Mouse (Mus musculus): Measurements from ENCODE around the gene Med15. TPM values are rescaled to one million over a fixed set of nuclear protein-coding genes. Genes with fewer than 3 reads are reported as not detected.

Med15 gene
- total and polyA plus RNA-seq, 2 experiments from 2014 or later, result 18.6 to 40.2 TPM

GRCm38 (mm10) chr16:17722461-17723324 is 10.0 kb downstream of the Med15 start:
- 1% methylated on average over 44 of the region's 44 CpGs for WGBS
- Histone ChIP-seq H3K4me2 (ENCODE audit: low read depth, low read length) (peak overlapping the region; percentile 93), H3K36me3 (replicated peaks; ENCODE audit: control insufficient read depth, insufficient read depth, low read length) (no peaks in the 10 kb centered on the region), H3K4me3 (ENCODE audit: low read depth, low read length) (peak overlapping the region; percentile 78), H3K4me1 (ENCODE audit: control insufficient read depth, insufficient read depth) (peaks cover 25% of the 10 kb centered on the region), H3K9me3 (replicated peaks; ENCODE audit: control insufficient read depth, low read length) (no peaks in the 10 kb centered on the region), H3K27me3 (ENCODE audit: control insufficient read depth, insufficient read depth, low read length) (no peaks in the 10 kb centered on the region), H3K27ac (ENCODE audit: low read depth) (peak overlapping the region; percentile 85), H3K9ac (replicated peaks; ENCODE audit: low read depth, low read length) (peak overlapping the region; percentile 91)
- peak; percentile 91 for ATAC-seq (ENCODE audit: insufficient read depth, low read depth)
- TF ChIP-seq CTCF (IDR thresholded peaks at IDR 0.05; ENCODE audit: low read depth) (peak; percentile 38), EP300 (IDR thresholded peaks at IDR 0.05; ENCODE audit: low read depth) (no peak)
- DNase-seq (ENCODE audit: low spot score), result peak; percentile 95

GRCm38 (mm10) chr16:17721822-17722460 is 10.8 kb downstream of the Med15 start:
- H3K27me3 ChIP-seq (ENCODE audit: control insufficient read depth, insufficient read depth, low read length), result no peaks in the 10 kb centered on the region
- peak; percentile 4; the same call in 1 of the 2 replicates for ATAC-seq (ENCODE audit: insufficient read depth, low read depth)
- H3K4me2 ChIP-seq (ENCODE audit: low read depth, low read length), result peak overlapping the region; percentile 93
- H3K36me3 ChIP-seq (replicated peaks; ENCODE audit: control insufficient read depth, insufficient read depth, low read length), result no peaks in the 10 kb centered on the region
- H3K4me1 ChIP-seq (ENCODE audit: control insufficient read depth, insufficient read depth), result peaks cover 25% of the 10 kb centered on the region
- WGBS, result 2% methylated on average over 10 of the region's 10 CpGs
- no peaks in the 10 kb centered on the region for H3K9me3 ChIP-seq (replicated peaks; ENCODE audit: control insufficient read depth, low read length)
- DNase-seq (ENCODE audit: low spot score), result no peak
- peak overlapping the region; percentile 91 for H3K9ac ChIP-seq (replicated peaks; ENCODE audit: low read depth, low read length)
- peak overlapping the region; percentile 78 for H3K4me3 ChIP-seq (ENCODE audit: low read depth, low read length)
- H3K27ac ChIP-seq (ENCODE audit: low read depth), result peak overlapping the region; percentile 85
- no peak for TF ChIP-seq EP300 (IDR thresholded peaks at IDR 0.05; ENCODE audit: low read depth)
- no peak for TF ChIP-seq CTCF (IDR thresholded peaks at IDR 0.05; ENCODE audit: low read depth)

DNA sequence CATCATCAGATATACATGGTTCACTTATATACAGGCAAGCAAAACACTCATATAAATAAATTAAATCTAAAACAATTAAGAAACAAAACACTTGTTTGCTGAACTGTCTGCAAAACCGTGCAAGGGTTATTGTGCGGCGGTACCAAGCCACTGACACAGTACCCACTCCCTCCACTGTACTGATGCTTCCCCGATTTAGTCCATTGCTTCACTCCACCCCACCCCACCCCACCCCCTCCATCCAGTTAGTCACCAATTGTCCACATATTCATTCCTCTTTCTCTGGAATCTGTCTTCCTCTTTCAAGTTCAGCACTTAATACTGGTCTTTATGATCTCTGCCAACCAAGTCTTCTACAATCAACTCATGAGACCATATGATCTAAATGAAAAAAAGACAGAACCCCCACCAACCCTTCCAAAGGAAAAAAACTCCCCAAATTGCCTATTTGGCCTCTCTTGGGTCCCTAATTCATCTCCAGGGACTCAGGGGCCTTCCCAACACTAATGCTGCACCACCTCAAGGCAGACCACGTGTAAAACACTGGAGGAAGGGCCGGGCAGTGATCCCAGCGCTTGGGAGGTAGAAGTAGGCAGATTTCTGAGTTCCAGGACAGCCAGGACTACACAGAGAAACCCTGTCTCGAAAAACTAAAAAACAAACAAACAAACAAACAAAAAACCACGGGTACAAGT is 11.4 kb downstream of the Med15 start:
- Histone ChIP-seq H3K4me2 (ENCODE audit: low read depth, low read length) (peak overlapping the region; percentile 93), H3K9me3 (replicated peaks; ENCODE audit: control insufficient read depth, low read length) (no peaks in the 10 kb centered on the region), H3K27me3 (ENCODE audit: control insufficient read depth, insufficient read depth, low read length) (no peaks in the 10 kb centered on the region), H3K36me3 (replicated peaks; ENCODE audit: control insufficient read depth, insufficient read depth, low read length) (no peaks in the 10 kb centered on the region), H3K4me3 (ENCODE audit: low read depth, low read length) (peak overlapping the region; percentile 78), H3K4me1 (ENCODE audit: control insufficient read depth, insufficient read depth) (peaks cover 23% of the 10 kb centered on the region), H3K27ac (ENCODE audit: low read depth) (0 out of 2 replicates have a peak overlapping the region, but pooled peaks have one; percentile 85), H3K9ac (replicated peaks; ENCODE audit: low read depth, low read length) (peak overlapping the region; percentile 91; the same call in 1 of the 2 replicates)
- WGBS, result 61% methylated on average over 9 of the region's 9 CpGs
- TF ChIP-seq CTCF (IDR thresholded peaks at IDR 0.05; ENCODE audit: low read depth) (no peak), EP300 (IDR thresholded peaks at IDR 0.05; ENCODE audit: low read depth) (no peak)
- ATAC-seq (ENCODE audit: insufficient read depth, low read depth) (no peak), DNase-seq (ENCODE audit: low spot score) (no peak)

DNA sequence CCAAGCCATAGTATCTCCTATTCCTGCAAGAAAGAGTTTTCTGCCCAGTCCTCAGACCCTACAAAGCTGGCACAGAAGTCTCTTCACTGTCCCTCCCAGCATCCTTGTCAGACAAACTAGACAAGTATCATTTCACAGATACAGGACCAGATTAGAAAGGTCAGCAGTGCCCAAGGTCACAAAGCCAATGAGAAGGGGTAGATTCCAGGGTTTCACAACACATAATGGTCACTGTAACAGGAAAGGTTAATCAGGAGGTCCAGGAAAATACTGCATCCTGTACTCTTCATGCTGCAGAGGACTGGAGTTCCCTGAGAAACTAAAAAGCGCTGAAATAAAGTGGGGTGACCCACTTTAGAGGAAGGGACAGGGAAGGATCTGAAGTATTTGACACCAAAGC is 14.9 kb downstream of the Med15 start:
- Histone ChIP-seq H3K36me3 (replicated peaks; ENCODE audit: control insufficient read depth, insufficient read depth, low read length) (no peaks in the 10 kb centered on the region), H3K27me3 (ENCODE audit: control insufficient read depth, insufficient read depth, low read length) (no peaks in the 10 kb centered on the region), H3K4me2 (ENCODE audit: low read depth, low read length) (no peak overlapping the region), H3K4me3 (ENCODE audit: low read depth, low read length) (no peak overlapping the region), H3K9me3 (replicated peaks; ENCODE audit: control insufficient read depth, low read length) (no peaks in the 10 kb centered on the region), H3K27ac (ENCODE audit: low read depth) (no peak overlapping the region), H3K4me1 (ENCODE audit: control insufficient read depth, insufficient read depth) (peaks cover 23% of the 10 kb centered on the region), H3K9ac (replicated peaks; ENCODE audit: low read depth, low read length) (0 out of 2 replicates have a peak overlapping the region, but pooled peaks have one; percentile 15)
- no peak for TF ChIP-seq CTCF (IDR thresholded peaks at IDR 0.05; ENCODE audit: low read depth)
- TF ChIP-seq EP300 (IDR thresholded peaks at IDR 0.05; ENCODE audit: low read depth), result no peak
- ATAC-seq (ENCODE audit: insufficient read depth, low read depth) (no peak), DNase-seq (ENCODE audit: low spot score) (no peak)
- 69% methylated on average over 1 of the region's 1 CpGs for WGBS

GRCm38 (mm10) chr16:17707541-17707940 is 25.1 kb downstream of the Med15 start:
- no peak for TF ChIP-seq EP300 (IDR thresholded peaks at IDR 0.05; ENCODE audit: low read depth)
- TF ChIP-seq CTCF (IDR thresholded peaks at IDR 0.05; ENCODE audit: low read depth), result no peak
- H3K9me3 ChIP-seq (replicated peaks; ENCODE audit: control insufficient read depth, low read length), result no peaks in the 10 kb centered on the region
- H3K27ac ChIP-seq (ENCODE audit: low read depth), result no peak overlapping the region
- peaks cover 7% of the 10 kb centered on the region; the same call in 1 of the 2 replicates for H3K4me1 ChIP-seq (ENCODE audit: control insufficient read depth, insufficient read depth)
- peaks cover 2% of the 10 kb centered on the region for H3K36me3 ChIP-seq (replicated peaks; ENCODE audit: control insufficient read depth, insufficient read depth, low read length)
- ATAC-seq (ENCODE audit: insufficient read depth, low read depth) (no peak), DNase-seq (ENCODE audit: low spot score) (no peak)
- H3K4me3 ChIP-seq (ENCODE audit: low read depth, low read length), result no peak overlapping the region
- H3K27me3 ChIP-seq (ENCODE audit: control insufficient read depth, insufficient read depth, low read length), result no peaks in the 10 kb centered on the region
- no peak overlapping the region for H3K4me2 ChIP-seq (ENCODE audit: low read depth, low read length)
- no peak overlapping the region for H3K9ac ChIP-seq (replicated peaks; ENCODE audit: low read depth, low read length)
- WGBS, result 76% methylated on average over 1 of the region's 1 CpGs
